Comparison of ENCODE assay signal across 8 mouse cellular contexts in the genomic region with DNA sequence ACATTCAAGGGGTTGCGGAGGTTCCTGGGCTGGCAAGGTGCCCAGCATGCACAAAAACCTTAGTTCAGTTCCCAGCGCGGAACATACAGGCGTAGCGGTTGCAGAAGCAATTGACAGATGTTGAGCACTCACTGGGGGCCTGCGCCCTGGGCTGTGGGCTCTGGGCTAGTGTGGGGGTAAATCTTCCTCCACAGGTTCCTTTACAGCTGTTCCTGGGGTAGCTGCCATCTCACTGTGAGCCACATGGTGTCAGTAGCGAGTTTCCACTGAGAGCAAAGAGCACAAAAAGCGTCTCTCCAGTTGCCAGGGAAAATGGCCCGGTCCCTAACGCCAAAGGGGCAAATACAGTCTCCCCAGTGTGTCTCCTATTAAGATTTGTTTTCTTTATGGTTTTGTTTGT. TPM values are rescaled to one million over a fixed set of nuclear protein-coding genes. Genes with fewer than 3 reads are reported as not detected.
A peak's percentile ranks its signal among the peaks of the same experiment; 100 is the strongest.
DNase-seq lines count a peak whose midpoint lies in the region; ATAC-seq and TF ChIP-seq lines count a peak whose summit lies in the region.

No protein-coding gene starts in this region.

- in situ Hi-C loops in ES-E14 (cut with MboI; ENCODE audit: low sequenced_read_pairs in 2 of 2, unreplicated experiment in 2 of 2), result no loop called here

- peak; percentile 76 for DNase-seq in ES-E14 (ENCODE audit: low read depth, low spot score)
- DNase-seq in heart, postnatal 25 days (ENCODE audit: low spot score), result peak; percentile 69
- peak; percentile 92 to 93 for DNase-seq in layer of hippocampus, postnatal 10 days (ENCODE audit: low spot score in 2 of 2)
- peak; percentile 94 for DNase-seq in lung, postnatal 36 days
- DNase-seq in right cerebral cortex, postnatal 14 days, result peak; percentile 83
- DNase-seq in urinary bladder, postnatal 14 days (ENCODE audit: low spot score), result peak; percentile 83

- no peak overlapping the region for H3K4me3 ChIP-seq in ES-E14 (ENCODE audit: insufficient read depth in 1 of 2, low read depth in 1 of 2, low read length in 2 of 2, poor library complexity in 1 of 2, severe bottlenecking in 1 of 2)
- H3K4me3 ChIP-seq in bone marrow, adult 2 months (replicated peaks; ENCODE audit: control insufficient read depth, low read depth, low read length), result no peak overlapping the region

- peak; percentile 73 for TF ChIP-seq CTCF in bone marrow, adult 2 months (IDR thresholded peaks at IDR 0.05; ENCODE audit: control insufficient read depth, insufficient read depth, low read length)

- intact Hi-C loops in heart, postnatal 25 days (cut with DNase I), result loop anchor here (1.0 to 5.0 kb wide), 2 partner anchors 54 to 151 kb away; no protein-coding TSS in a partner anchor

- TF ChIP-seq POLR2A in bone marrow, adult 2 months (IDR thresholded peaks at IDR 0.05; ENCODE audit: borderline replicate concordance, control insufficient read depth, low read depth, low read length), result no peak

- peak; percentile 58; the same call in 1 of the 2 replicates for ATAC-seq in erythroblast, adult 5-6 weeks (replicated peaks; ENCODE audit: low FRiP score, poor library complexity, severe bottlenecking)

- H3K36me3 ChIP-seq in ES-E14 (ENCODE audit: control insufficient read depth, insufficient read depth, low read length, poor library complexity, severe bottlenecking), result peaks cover 7% of the 10 kb centered on the region; the same call in 1 of the 2 replicates

- no peaks in the 10 kb centered on the region for H3K9me3 ChIP-seq in ES-E14 (ENCODE audit: control insufficient read depth, insufficient read depth, low read depth, low read length)

- 2% methylated on average over 10 of the region's 10 CpGs for WGBS in bone marrow, adult 2 months

- peaks cover 8 to 19% of the 10 kb centered on the region in 2 experiments for H3K4me1 ChIP-seq in ES-E14 (ENCODE audit: control insufficient read depth in 2 of 2, insufficient read depth in 2 of 2, low read length in 2 of 2, poor library complexity in 1 of 2)
- H3K4me1 ChIP-seq in bone marrow, adult 2 months (ENCODE audit: control insufficient read depth, insufficient read depth, low read length), result peaks cover 5% of the 10 kb centered on the region

- H3K27ac ChIP-seq in ES-E14 (ENCODE audit: insufficient read depth, low read depth, low read length, poor library complexity, severe bottlenecking), result no peak overlapping the region
- no peak overlapping the region for H3K27ac ChIP-seq in bone marrow, adult 2 months (ENCODE audit: control insufficient read depth, insufficient read depth, low read depth, low read length, poor library complexity)

- H3K9ac ChIP-seq in ES-E14 (ENCODE audit: insufficient read depth, low read depth, low read length, poor library complexity, severe bottlenecking), result no peak overlapping the region

TF ChIP-seq in ES-E14, 5 proteins besides CTCF, POLR2A, EP300 and RAD21:
- TF ChIP-seq MAFK (IDR thresholded peaks at IDR 0.05; ENCODE audit: insufficient read depth, low read depth, low read length) (no peak), CHD2 (IDR thresholded peaks at IDR 0.05; ENCODE audit: low read depth, low read length) (no peak), ZNF384 (IDR thresholded peaks at IDR 0.05; ENCODE audit: low read depth, low read length) (no peak), HCFC1 (IDR thresholded peaks at IDR 0.05; ENCODE audit: borderline replicate concordance, insufficient read depth, low read length) (no peak), ZC3H11A (IDR thresholded peaks at IDR 0.05; ENCODE audit: borderline replicate concordance, low read depth, low read length) (peak; percentile 53; the same call in 1 of the 2 replicates)
TF ChIP-seq in ES-E14: peak in this region for 1.

RNA-seq across cellular contexts. Expression of a gene that starts 0.8 kb away (rescaled TPM):
- 12.8 and 14.8 TPM in 2 replicates for total RNA-seq in ES-E14 (2012; rRNA removed)
- 8.2 and 15.2 TPM in 2 replicates for polyA plus RNA-seq in bone marrow, adult 2 months (2011; ENCODE audit: insufficient read depth, insufficient read length, low replicate concordance, missing spikeins)
- total RNA-seq in erythroblast, adult 5-6 weeks (2015; ENCODE audit: low replicate concordance), result 1.9 and 5.0 TPM in 2 replicates
- 1.5 and 3.1 TPM in 2 replicates for total RNA-seq in erythroblast, adult 5-6 weeks (2017; ENCODE audit: low replicate concordance)
- 100 to 1,000 TPM; 115 to 122 TPM for total RNA-seq in heart, postnatal 25 days (2021)
- total RNA-seq in layer of hippocampus, postnatal 10 days (2021), result 100 to 1,000 TPM; 121 to 127 TPM

RNA-seq across cellular contexts. Expression of a gene that starts 1.9 kb away (rescaled TPM):
- total RNA-seq in ES-E14 (2012; rRNA removed), result not detected in 2 replicates
- polyA plus RNA-seq in bone marrow, adult 2 months (2011; ENCODE audit: insufficient read depth, insufficient read length, low replicate concordance, missing spikeins), result not detected in 2 replicates
- total RNA-seq in erythroblast, adult 5-6 weeks (2015; ENCODE audit: low replicate concordance), result not detected in 2 replicates
- total RNA-seq in erythroblast, adult 5-6 weeks (2017; ENCODE audit: low replicate concordance), result not detected in 2 replicates
- total RNA-seq in heart, postnatal 25 days (2021), result not detected
- not detected for total RNA-seq in layer of hippocampus, postnatal 10 days (2021)

RNA-seq across cellular contexts. Expression of a gene that starts 19.2 kb away (rescaled TPM):
- total RNA-seq in ES-E14 (2012; rRNA removed), result not detected in 2 replicates
- not detected in 2 replicates for polyA plus RNA-seq in bone marrow, adult 2 months (2011; ENCODE audit: insufficient read depth, insufficient read length, low replicate concordance, missing spikeins)
- not detected in 2 replicates for total RNA-seq in erythroblast, adult 5-6 weeks (2015; ENCODE audit: low replicate concordance)
- not detected in 2 replicates for total RNA-seq in erythroblast, adult 5-6 weeks (2017; ENCODE audit: low replicate concordance)
- total RNA-seq in heart, postnatal 25 days (2021), result 1 to 10 TPM; 1.5 to 1.6 TPM
- total RNA-seq in layer of hippocampus, postnatal 10 days (2021), result under 1 TPM in 1 of 2 experiments, not detected in 1; 0.23 TPM

RNA-seq across cellular contexts. Expression of a gene that starts 42.3 kb away (rescaled TPM):
- total RNA-seq in ES-E14 (2012; rRNA removed), result 5.2 and 7.5 TPM in 2 replicates
- polyA plus RNA-seq in bone marrow, adult 2 months (2011; ENCODE audit: insufficient read depth, insufficient read length, low replicate concordance, missing spikeins), result not detected in 2 replicates
- total RNA-seq in erythroblast, adult 5-6 weeks (2015; ENCODE audit: low replicate concordance), result 0.84 TPM in 1 of 2 replicates, not detected in the other
- 0.14 TPM in 1 of 2 replicates, not detected in the other for total RNA-seq in erythroblast, adult 5-6 weeks (2017; ENCODE audit: low replicate concordance)
- total RNA-seq in heart, postnatal 25 days (2021), result 1 to 10 TPM; 1.9 to 2.1 TPM
- 10 to 100 TPM; 70.1 to 79.5 TPM for total RNA-seq in layer of hippocampus, postnatal 10 days (2021)

RNA-seq across cellular contexts. Expression of a gene that starts 55.3 kb away (rescaled TPM):
- not detected in 2 replicates for total RNA-seq in ES-E14 (2012; rRNA removed)
- polyA plus RNA-seq in bone marrow, adult 2 months (2011; ENCODE audit: insufficient read depth, insufficient read length, low replicate concordance, missing spikeins), result 5.0 and 5.8 TPM in 2 replicates
- total RNA-seq in erythroblast, adult 5-6 weeks (2015; ENCODE audit: low replicate concordance), result 2.1 and 7.1 TPM in 2 replicates
- 0.42 and 0.77 TPM in 2 replicates for total RNA-seq in erythroblast, adult 5-6 weeks (2017; ENCODE audit: low replicate concordance)
- total RNA-seq in heart, postnatal 25 days (2021), result 10 to 100 TPM; 50.1 to 62.2 TPM
- total RNA-seq in layer of hippocampus, postnatal 10 days (2021), result under 1 TPM in 1 of 2 experiments, not detected in 1; 0.14 TPM
